Mouse (Mus musculus) cerebellum, postnatal 25 days (tissue): ENCODE results near the gene Fgf7.
A peak's percentile ranks its signal among the peaks of the same experiment; 100 is the strongest.

ENCODE experiments used
- DNase-seq, 2 experiments: peaks; one replicate each; pipeline ENCODE4 v3.0.0; 2021; ENCODE audit warnings: mixed read lengths in 2 of 2

Gene Fgf7

DNA sequence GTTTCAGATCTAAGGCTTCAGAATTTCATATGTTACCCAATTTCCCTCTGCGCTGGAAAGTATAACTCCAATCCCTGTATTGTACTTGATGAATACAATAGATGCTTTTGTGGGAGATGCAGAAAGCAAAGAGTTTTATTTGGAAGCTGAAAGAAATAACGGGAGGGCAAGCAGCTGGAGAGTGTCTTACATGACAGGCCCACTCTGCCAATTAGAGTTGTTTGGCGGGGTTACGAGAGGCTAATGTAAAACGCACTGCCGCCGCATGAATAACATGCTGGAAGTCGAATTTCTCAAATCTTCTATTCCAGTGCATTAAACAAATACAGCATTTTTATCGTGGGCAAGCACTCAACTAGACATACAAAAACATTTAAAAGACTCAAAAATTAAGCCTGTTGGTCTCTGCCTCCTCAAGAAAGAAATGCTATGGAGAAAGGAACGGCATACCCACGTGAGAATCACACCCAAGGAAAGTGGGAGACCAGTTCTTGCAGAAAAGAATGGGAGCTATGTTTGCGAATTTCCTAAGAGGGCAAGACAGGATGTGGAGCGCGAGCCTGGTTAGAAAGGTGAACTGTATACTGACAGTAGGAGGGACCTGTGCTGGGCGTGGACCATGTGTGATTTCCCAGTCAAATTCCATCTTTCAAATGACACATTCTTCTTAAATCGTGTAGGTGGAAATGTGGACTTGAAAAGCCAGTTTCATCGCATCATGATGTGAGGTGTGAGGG lies 26.7 kb downstream of the Fgf7 start:
- no peak for DNase-seq

DNA sequence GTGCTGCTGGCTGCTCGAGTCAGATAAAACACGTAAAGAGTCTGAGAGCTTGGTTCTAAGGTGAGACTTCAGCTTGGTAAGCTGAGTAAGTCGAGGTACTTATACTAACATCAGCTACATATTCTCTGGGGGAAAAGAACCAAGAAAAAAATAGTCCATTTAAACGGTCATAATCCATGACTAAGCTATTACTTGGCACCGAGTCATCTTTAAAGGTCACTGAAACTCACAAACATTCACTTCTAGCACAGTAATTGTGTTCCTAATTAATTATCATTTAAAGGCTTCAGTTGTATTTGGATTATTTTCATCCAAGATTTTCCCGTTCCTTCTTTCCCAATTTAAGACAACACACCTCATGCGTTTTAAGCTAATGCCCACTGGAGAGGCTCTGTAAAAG lies 28.4 kb downstream of the Fgf7 start:
- DNase-seq: no peak

GRCm38 (mm10) chr2:126064814-126065213 lies 30.4 kb downstream of the Fgf7 start:
- no peak for DNase-seq

- no peak for DNase-seq
Observed at GRCm38 (mm10) chr2:126065303-126065856, 30.9 kb downstream of the Fgf7 start.

DNA sequence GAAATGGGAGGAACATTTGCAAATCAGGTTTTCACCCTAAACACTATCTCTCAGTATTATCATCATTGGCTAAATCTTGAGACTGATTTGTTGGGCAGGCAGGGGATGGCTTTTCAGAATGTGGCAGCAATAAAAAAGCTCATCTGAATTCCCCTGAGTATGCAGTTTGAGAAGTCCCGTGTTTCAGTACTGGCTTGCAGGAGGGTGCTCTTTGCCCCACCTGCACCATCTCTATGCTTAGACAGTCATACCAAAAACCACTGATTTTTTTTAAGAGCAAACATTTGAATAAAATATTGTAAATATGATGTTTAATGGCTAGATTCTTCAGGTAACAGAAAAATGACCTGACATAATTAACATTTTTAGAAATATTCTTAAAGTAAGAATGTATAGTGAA lies 35.3 kb downstream of the Fgf7 start:
- no peak for DNase-seq

- no peak for DNase-seq
Observed at GRCm38 (mm10) chr2:126073744-126074143, 39.3 kb downstream of the Fgf7 start.

- DNase-seq: no peak
Observed at GRCm38 (mm10) chr2:126076506-126076905, 42.0 kb downstream of the Fgf7 start.

DNA sequence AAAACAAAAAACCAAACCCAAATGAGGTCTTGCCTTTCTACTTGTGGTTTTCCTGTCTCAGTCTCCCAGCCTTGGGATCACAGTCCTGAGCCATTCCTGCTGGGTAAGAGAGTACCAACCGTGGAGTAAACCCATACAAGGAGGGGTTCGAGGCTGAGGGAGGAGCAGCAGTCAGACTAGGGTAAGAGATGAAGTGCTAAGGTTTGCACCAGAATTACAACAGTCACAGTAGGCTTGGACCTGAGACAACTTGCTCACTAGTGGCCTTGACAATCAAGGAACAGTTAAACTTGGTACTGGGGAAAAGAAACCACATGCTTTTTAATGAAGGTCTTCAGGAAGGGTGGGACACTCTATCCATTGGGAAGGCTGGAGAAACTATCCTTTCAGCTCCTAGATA lies 44.6 kb downstream of the Fgf7 start:
- no peak for DNase-seq

GRCm38 (mm10) chr2:126084326-126084725 lies 49.9 kb downstream of the Fgf7 start:
- DNase-seq: no peak

GRCm38 (mm10) chr2:126086187-126086586 lies 51.7 kb downstream of the Fgf7 start:
- no peak for DNase-seq

DNA sequence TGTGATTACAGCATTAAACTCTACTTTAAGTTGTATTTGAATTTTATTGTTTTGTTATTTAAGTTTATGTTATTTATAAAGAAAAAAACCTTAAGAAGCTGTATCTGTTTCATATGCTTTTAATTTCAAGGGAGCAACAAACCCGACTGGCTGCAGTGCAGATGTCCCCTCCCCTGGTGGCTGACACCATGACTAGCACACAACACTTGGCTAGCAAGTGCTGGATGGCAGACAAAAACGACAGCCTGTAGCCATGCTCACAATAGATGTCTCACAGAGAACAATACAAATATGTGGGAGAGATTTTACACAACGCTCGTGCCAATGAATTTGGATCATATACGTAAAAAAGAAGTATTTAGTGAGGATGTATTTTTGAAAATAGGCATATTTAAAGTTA lies 56.0 kb downstream of the Fgf7 start:
- DNase-seq: peak in 1 of 2 experiments; percentile 10

GRCm38 (mm10) chr2:126094616-126095015 lies 60.2 kb downstream of the Fgf7 start:
- DNase-seq: no peak
